Mouse (Mus musculus) small intestine, adult 2 months (tissue): ENCODE results near the gene Parp11. TPM values are rescaled to one million over a fixed set of nuclear protein-coding genes. Genes with fewer than 3 reads are reported as not detected.
A peak's percentile ranks its signal among the peaks of the same experiment; 100 is the strongest.

Source experiments
- H3K27ac ChIP-seq: fragments of 200-500 bp; 2 replicates; pipeline ENCODE4 v1.5.1; 2012; ENCODE audit warnings: low read depth, low read length, control low read depth, inconsistent platforms; ENCODE audit not compliant: insufficient read depth
- H3K27me3 ChIP-seq: fragments of 200-500 bp; 2 replicates; pipeline ENCODE4 v1.6.1; 2012; ENCODE audit warnings: mild to moderate bottlenecking, moderate library complexity, low read length, inconsistent platforms; ENCODE audit not compliant: control insufficient read depth, insufficient read depth
- H3K36me3 ChIP-seq: fragments of 200-500 bp; 2 replicates; pipeline ENCODE4 v1.6.1; 2012; ENCODE audit warnings: mild to moderate bottlenecking, low read length, control low read depth, inconsistent platforms; ENCODE audit not compliant: control insufficient read depth, insufficient read depth
- H3K4me1 ChIP-seq: fragments of 200-500 bp; 2 replicates; pipeline ENCODE4 v1.6.1; 2012; ENCODE audit warnings: low read length, inconsistent platforms, mixed read lengths; ENCODE audit not compliant: control insufficient read depth, insufficient read depth, insufficient read length
- H3K4me3 ChIP-seq: fragments of 200-500 bp; 2 replicates; pipeline ENCODE4 v1.5.1; 2012; ENCODE audit warnings: low read depth, mild to moderate bottlenecking, control low read depth, inconsistent platforms, low read length, moderate library complexity
- CTCF ChIP-seq: fragments of 200-500 bp; IDR thresholded peaks from 2 replicates; pipeline ENCODE4 v1.5.1; 2012; ENCODE audit warnings: low read depth, mild to moderate bottlenecking, control low read depth, inconsistent platforms, low read length, moderate library complexity, mixed read lengths; ENCODE audit not compliant: insufficient replicate concordance, insufficient read length; ENCODE audit errors: extremely low read depth
- POLR2A ChIP-seq: fragments of 200-500 bp; IDR thresholded peaks from 2 replicates; pipeline ENCODE4 v1.6.1; 2012; ENCODE audit warnings: low read depth, mild to moderate bottlenecking, control low read depth, inconsistent platforms, low read length, moderate library complexity
- WGBS: fragments of 180-500 bp; shearing (Covaris S2); methylation state at CpG from one replicate; pipeline ENCODE4 v1.1.7; 2018; 5-methylcytosine and 5-hydroxymethylcytosine counted together
- polyA plus RNA-seq: library from polyadenylated mRNA; depleted of rRNA; stranded (reverse); fragments of >200 nt; gene quantifications from 2 replicates; pipeline ENCODE4 v1.2.3, GENCODE M21; 2012; rRNA removed

Gene Parp11
- 1.2 and 3.8 TPM in 2 replicates for polyA plus RNA-seq

DNA sequence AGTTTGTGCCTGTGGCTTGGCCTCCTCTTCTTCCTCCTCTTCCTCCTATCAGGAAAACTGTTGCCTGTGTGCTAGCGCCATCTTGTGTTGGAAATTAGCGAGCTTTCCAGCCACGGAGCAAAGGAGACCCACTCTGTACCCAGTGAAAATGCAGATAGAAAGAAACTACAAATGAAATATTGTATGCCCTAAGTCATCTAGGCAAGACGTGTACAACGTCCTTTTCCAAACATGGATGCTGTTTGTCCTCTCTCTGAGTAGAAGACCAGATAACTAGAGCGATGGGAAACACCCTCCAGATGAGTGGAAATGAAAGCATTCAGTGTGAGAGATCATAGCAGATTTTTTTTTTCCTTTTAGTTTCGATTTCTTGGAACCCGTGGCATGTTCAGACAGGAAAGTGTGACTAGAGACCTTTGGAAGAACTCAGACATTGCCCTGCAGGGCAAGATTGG is at the start of gene Parp11:
Gene Parp11 (plus strand): TSS at position 405 of the 455 bp plus-strand sequence.
- no peak within 1 kb of the TSS; the same call in 1 of the 2 replicates for H3K4me3 ChIP-seq
- H3K27ac ChIP-seq, result peak within 1 kb of the TSS; percentile 64
- H3K27me3 ChIP-seq, result no peaks in the 10 kb centered on the region
- H3K4me1 ChIP-seq, result peaks cover 6% of the 10 kb centered on the region; the same call in 1 of the 2 replicates
- WGBS, result under 1% methylated on average over 8 of the region's 8 CpGs
- TF ChIP-seq CTCF, result peak; percentile 90; the same call in 1 of the 2 replicates
- TF ChIP-seq POLR2A, result no peak
- H3K36me3 ChIP-seq, result no peaks in the 10 kb centered on the region

DNA sequence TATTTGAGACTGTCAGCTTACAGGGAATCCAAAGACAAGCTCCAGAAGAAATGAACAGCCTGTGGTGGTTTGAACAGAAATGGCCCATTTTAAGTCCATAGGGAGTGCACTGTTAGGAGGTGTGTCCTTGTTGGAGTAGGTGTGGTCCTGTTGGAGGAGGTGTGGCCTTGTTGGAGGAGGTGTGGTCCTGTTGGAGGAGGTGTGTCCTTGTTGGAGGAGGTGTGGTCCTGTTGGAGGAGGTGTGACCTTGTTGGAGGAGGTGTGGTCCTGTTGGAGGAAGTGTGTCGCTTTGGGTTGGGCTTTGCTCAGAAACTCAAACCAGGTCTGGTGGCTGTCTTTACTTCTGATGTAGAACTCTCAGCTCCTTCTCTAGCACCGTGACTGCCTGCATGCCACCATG is 48.6 kb upstream of the Parp11 start:
- no peaks in the 10 kb centered on the region for H3K36me3 ChIP-seq
- 3% methylated on average over 2 of the region's 2 CpGs for WGBS

DNA sequence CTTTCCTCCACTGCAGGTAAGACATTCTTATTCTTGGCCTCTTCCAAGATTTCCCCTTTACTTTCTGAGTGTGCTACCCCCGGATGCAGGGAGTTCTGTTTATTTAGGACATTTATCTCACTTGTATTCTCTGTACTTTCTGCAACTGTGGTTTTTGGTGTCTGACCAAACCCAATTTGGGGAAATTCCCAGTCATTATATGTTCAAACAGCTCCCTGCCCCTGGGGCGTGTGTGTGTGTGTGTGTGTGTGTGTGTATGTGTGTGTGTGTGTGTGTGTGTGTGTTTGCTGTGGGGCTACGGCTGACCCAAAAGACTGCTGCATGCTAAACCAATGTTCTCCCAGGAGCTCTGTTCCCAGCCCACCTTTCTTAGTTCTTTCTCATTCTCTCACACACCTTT is 45.2 kb upstream of the Parp11 start:
- no peaks in the 10 kb centered on the region for H3K36me3 ChIP-seq
- no peaks in the 10 kb centered on the region for H3K27me3 ChIP-seq
- WGBS, result 47% methylated on average over 3 of the region's 3 CpGs
- peaks cover 8% of the 10 kb centered on the region; the same call in 1 of the 2 replicates for H3K4me1 ChIP-seq
- no peak overlapping the region for H3K4me3 ChIP-seq
- no peak overlapping the region for H3K27ac ChIP-seq
- no peak for TF ChIP-seq CTCF
- TF ChIP-seq POLR2A, result no peak

More for the DNA sequence above, 48.6 kb upstream of the Parp11 start:
- Histone ChIP-seq H3K4me3 (no peak overlapping the region), H3K27me3 (no peaks in the 10 kb centered on the region), H3K27ac (no peak overlapping the region), H3K4me1 (peaks cover 8% of the 10 kb centered on the region; the same call in 1 of the 2 replicates)
- TF ChIP-seq POLR2A, result no peak
- TF ChIP-seq CTCF, result no peak

DNA sequence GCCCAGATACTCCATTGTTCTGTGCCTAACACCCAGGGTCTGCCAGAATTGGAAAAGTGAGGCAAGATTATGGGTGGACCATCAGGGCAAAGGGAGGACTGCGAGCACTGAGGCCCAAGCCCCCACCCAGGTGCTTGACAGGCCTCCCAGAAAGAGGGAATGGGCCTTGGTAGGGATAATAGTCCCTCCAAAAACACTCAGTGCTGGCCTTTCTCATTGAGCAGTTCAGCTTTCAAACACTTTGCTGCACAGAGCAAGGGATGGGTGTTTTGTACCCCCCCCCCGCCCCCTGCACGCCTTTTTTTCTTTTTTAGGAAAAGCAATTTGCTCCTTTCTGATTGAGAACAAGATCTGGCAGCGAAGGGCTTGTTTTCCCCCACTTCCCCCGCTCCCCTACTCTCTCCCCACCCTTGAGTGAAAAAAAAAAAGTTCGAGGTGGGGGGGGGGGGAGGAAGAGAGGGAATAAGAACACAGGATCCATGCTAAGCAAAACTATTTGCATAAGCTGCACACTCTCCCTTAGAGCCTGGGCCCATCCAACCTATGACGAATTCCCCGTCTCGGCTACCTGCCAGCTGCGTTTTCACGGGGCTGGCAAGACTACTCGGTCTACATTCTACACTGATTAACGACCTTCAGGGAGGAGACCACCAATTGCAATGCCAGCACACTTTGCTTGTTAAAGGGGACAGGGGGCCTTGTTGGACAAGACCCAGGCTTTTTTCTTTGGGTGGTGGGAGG is 42.4 kb upstream of the Parp11 start:
- peaks cover 5% of the 10 kb centered on the region; the same call in 1 of the 2 replicates for H3K4me1 ChIP-seq
- H3K4me3 ChIP-seq, result no peak overlapping the region
- no peak overlapping the region for H3K27ac ChIP-seq
- WGBS, result 62% methylated on average over 13 of the region's 13 CpGs
- no peaks in the 10 kb centered on the region for H3K27me3 ChIP-seq
- TF ChIP-seq POLR2A (no peak), CTCF (no peak)
- H3K36me3 ChIP-seq, result no peaks in the 10 kb centered on the region

DNA sequence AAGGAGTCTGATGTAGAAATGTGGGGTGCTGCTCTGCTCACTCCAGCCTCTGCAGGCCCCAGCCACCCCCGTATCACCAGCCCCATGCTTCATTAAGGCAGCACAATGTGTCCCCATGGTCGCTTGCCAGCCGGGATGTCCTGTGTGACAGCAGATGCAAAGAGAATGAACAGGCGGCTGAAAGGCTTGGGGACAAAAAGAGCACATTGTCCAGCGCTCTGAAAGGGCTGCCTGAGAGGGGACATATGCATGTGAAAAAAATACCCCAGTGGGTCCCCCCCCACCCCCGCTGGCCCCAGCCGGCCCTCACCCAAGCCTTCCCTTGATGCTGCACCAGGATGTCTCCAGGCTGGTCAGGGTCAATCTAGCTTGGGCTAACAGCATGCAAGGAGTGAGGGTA is 41.0 kb upstream of the Parp11 start:
- H3K4me3 ChIP-seq, result no peak overlapping the region
- H3K27me3 ChIP-seq, result no peaks in the 10 kb centered on the region
- H3K27ac ChIP-seq, result no peak overlapping the region
- no peak for TF ChIP-seq POLR2A
- TF ChIP-seq CTCF, result no peak
- H3K4me1 ChIP-seq, result peaks cover 4% of the 10 kb centered on the region; the same call in 1 of the 2 replicates
- no peaks in the 10 kb centered on the region for H3K36me3 ChIP-seq
- WGBS, result 90% methylated on average over 7 of the region's 7 CpGs

DNA sequence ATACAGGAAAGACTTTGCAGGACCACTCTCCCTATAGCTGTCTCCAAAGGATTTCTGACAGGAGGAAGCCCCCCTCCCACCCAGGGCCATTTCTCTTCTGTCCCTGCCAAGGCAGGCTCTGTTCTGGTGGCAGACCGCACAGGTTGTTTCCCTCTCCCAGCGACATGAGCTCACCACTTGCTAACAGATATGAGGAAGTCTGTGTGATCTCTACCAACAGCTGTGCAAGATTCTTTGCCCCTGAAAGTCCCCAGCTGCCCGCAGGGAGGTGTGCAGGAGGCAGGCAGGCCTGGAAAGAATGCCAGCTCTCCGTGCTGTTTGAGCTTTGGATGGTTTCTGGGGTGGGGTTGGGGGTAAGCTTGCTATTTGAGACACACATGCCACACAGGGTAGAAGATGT is 38.9 kb upstream of the Parp11 start:
- H3K27me3 ChIP-seq, result no peaks in the 10 kb centered on the region
- no peak overlapping the region for H3K27ac ChIP-seq
- H3K4me3 ChIP-seq, result no peak overlapping the region
- TF ChIP-seq POLR2A (no peak), CTCF (no peak)
- H3K36me3 ChIP-seq, result no peaks in the 10 kb centered on the region
- WGBS, result 21% methylated on average over 4 of the region's 4 CpGs
- H3K4me1 ChIP-seq, result no peaks in the 10 kb centered on the region

DNA sequence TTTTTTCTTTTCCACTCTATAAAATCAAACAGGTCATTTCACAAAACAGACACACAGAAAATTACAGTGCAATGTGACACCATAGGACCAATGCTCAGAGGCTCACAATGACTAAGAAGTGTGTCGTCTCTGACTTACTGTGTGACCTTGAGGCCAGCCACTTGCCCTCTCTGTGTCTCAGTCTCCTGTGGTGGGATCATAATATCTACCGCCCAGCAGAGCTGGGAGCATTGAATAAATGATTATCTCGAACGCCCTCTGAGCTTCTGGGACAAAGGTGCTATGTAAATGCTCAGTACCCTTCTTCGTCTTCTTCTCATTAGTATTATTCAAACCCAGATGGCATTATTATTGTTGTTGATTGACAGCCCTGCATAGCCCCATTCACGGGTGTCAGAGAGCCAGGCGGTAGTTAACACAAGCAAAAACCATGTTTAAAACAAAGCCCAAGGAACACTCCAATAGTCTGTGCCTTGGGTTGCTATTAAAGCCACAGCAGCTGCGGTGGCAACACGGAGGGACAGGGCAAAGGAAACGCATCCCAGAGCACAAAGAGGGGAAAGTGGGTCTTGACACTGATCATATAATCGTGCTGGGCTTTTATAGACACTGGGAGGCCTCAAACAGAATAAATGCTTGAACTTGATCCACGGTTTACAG is 29.0 kb upstream of the Parp11 start:
- TF ChIP-seq POLR2A (no peak), CTCF (no peak)
- 73% methylated on average over 12 of the region's 12 CpGs for WGBS
- Histone ChIP-seq H3K4me3 (no peak overlapping the region), H3K27me3 (no peaks in the 10 kb centered on the region), H3K4me1 (no peaks in the 10 kb centered on the region), H3K27ac (no peak overlapping the region), H3K36me3 (no peaks in the 10 kb centered on the region)
